Mouse (Mus musculus): ENCODE data around the gene Arhgap27.

DNA sequence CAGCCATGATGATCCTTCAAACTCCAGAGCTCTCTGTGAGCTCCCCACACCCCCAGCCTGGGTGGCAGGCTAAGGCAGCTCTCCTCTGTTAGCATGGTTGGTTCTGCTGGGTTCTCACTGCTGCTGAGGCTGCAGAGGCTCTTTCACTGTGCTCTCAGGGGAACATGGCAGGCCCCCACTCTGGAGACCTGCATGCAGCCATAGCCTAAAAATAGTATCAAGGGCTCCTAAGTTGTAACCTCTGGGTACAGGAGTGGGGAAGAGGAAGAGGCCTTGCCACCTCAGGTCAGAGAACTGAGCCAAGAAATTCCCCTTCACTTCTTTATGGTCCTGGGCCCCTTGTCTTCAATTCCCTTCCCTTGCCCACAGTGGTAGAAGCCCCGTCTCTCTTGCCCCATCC lies 19.6 kb downstream of the Arhgap27 start:
- TF ChIP-seq CTCF (IDR thresholded peaks at IDR 0.05; ENCODE audit: extremely low read depth, insufficient read depth, low read length): no peak
- TF ChIP-seq POLR2A (IDR thresholded peaks at IDR 0.05; ENCODE audit: extremely low read depth, insufficient read depth, low read length): no peak
